ENCODE assay signal across 28 mouse cellular contexts in genomic region chr5:86528725-86529124, GRCm38 (mm10). TPM values are rescaled to one million over a fixed set of nuclear protein-coding genes. Genes with fewer than 3 reads are reported as not detected.
"Had no signal": no experiment of that assay in that cellular context is flagged by ENCODE, and none has a peak within 500 bp of the region (broad histone marks: within the 10 kb centered on the region; RNA-seq: fewer than 3 reads in every experiment).

No protein-coding gene starts in this region.

- H3K27me3 ChIP-seq: kidney, embryonic 15.5 days; limb, embryonic 13.5 days; liver, embryonic 13.5 days; neural tube, embryonic 12.5 days; neural tube, embryonic 15.5 days; stomach, embryonic 15.5 days had no signal

- H3K4me1 ChIP-seq: kidney, embryonic 15.5 days; limb, embryonic 10.5 days; limb, embryonic 13.5 days; liver, embryonic 13.5 days; neural tube, embryonic 12.5 days; neural tube, embryonic 15.5 days; stomach, embryonic 15.5 days had no signal

- H3K4me2 ChIP-seq: kidney, embryonic 15.5 days; limb, embryonic 13.5 days; liver, embryonic 13.5 days; midbrain, embryonic 11.5 days; neural tube, embryonic 12.5 days; neural tube, embryonic 15.5 days; stomach, embryonic 15.5 days had no signal

- DNase-seq: kidney, adult 11 months; kidney, adult 8-10 months; kidney, postnatal 10 days; kidney, postnatal 36 days; liver; liver, embryonic 13.5 days; lung, adult 2 months; lung, postnatal 14 days; lung, postnatal 4 days; midbrain, embryonic 14.5 days; right cerebral cortex, adult 18-20 months; spleen, adult 18-20 months; thymus, postnatal 25 days had no signal

- H3K36me3 ChIP-seq: kidney, embryonic 15.5 days; limb, embryonic 10.5 days; limb, embryonic 13.5 days; liver, embryonic 13.5 days; neural tube, embryonic 12.5 days; neural tube, embryonic 15.5 days; stomach, embryonic 15.5 days had no signal

- H3K9me3 ChIP-seq: kidney, embryonic 15.5 days; limb, embryonic 10.5 days; limb, embryonic 13.5 days; liver, embryonic 13.5 days; neural tube, embryonic 12.5 days; neural tube, embryonic 15.5 days; stomach, embryonic 15.5 days had no signal

- H3K27ac ChIP-seq: kidney, embryonic 15.5 days; limb, embryonic 10.5 days; limb, embryonic 13.5 days; liver, embryonic 13.5 days; neural tube, embryonic 12.5 days; neural tube, embryonic 15.5 days; stomach, embryonic 15.5 days had no signal

- H3K4me3 ChIP-seq: kidney, embryonic 15.5 days; limb, embryonic 10.5 days; limb, embryonic 13.5 days; liver, embryonic 13.5 days; neural tube, embryonic 12.5 days; neural tube, embryonic 15.5 days; stomach, embryonic 15.5 days had no signal

- H3K9ac ChIP-seq: kidney, embryonic 15.5 days; limb, embryonic 13.5 days; liver, embryonic 13.5 days; neural tube, embryonic 12.5 days; neural tube, embryonic 15.5 days; stomach, embryonic 15.5 days had no signal

RNA-seq across cellular contexts. Expression of gene Tmprss11g, which starts 10.3 kb away (rescaled TPM):
- total RNA-seq: layer of hippocampus, adult 18-20 months; layer of hippocampus, postnatal 25 days; left cerebral cortex, adult 18-20 months; left cerebral cortex, postnatal 25 days; megakaryocyte progenitor cell, adult 5-6 weeks; megakaryocyte-erythroid progenitor cell, adult 5-6 weeks had no signal
- polyA plus RNA-seq: kidney, embryonic 15.5 days; limb, embryonic 10.5 days; limb, embryonic 13.5 days; liver, embryonic 13.5 days; liver, embryonic 16.5 days; midbrain, embryonic 11.5 days; midbrain, embryonic 14.5 days; neural tube, embryonic 12.5 days; neural tube, embryonic 15.5 days had no signal

RNA-seq across cellular contexts. Expression of gene Tmprss11a, which starts 59.9 kb away (rescaled TPM):
- total RNA-seq: layer of hippocampus, postnatal 25 days; left cerebral cortex, adult 18-20 months; left cerebral cortex, postnatal 25 days; megakaryocyte progenitor cell, adult 5-6 weeks; megakaryocyte-erythroid progenitor cell, adult 5-6 weeks had no signal
- polyA plus RNA-seq: limb, embryonic 10.5 days; limb, embryonic 13.5 days; liver, embryonic 13.5 days; liver, embryonic 16.5 days; lung, embryonic 16.5 days; midbrain, embryonic 11.5 days; midbrain, embryonic 14.5 days; neural tube, embryonic 12.5 days; neural tube, embryonic 15.5 days had no signal
